Mouse (Mus musculus): Measurements from ENCODE around the gene Poldip2.

DNA sequence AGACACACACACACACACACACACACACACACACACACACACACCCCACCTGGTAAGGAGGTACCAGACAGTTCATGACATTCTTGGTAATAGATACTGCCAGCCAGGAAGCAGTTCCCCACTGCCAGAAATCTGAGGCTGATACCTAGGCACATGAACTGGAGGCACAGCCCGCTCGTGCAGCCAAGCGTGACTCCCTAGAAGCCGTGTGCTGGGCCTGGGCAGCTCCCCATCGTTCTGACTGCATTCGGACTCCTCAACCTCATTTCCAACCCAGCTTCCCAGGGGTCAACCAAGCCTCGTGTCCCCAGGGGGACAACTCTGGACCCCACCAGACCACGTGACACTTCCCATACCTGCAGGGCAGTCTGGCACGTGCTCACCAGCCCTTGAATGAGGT is 16.7 kb downstream of the Poldip2 start:
- TF ChIP-seq HCFC1 (IDR thresholded peaks at IDR 0.05; ENCODE audit: borderline replicate concordance, insufficient read depth, low read length) (no peak), ZNF384 (IDR thresholded peaks at IDR 0.05; ENCODE audit: low read depth, low read length) (no peak), CHD2 (IDR thresholded peaks at IDR 0.05; ENCODE audit: low read depth, low read length) (no peak), MAFK (IDR thresholded peaks at IDR 0.05; ENCODE audit: insufficient read depth, low read depth, low read length) (no peak)

All from ES-E14 (cell line).